Mouse (Mus musculus): ENCODE results near the gene Prep. TPM values are rescaled to one million over a fixed set of nuclear protein-coding genes. Genes with fewer than 3 reads are reported as not detected.
"Not testable (repeated sequence)": the region's sequence is repeated elsewhere in the genome, so short reads cannot be mapped to it uniquely, and the experiment has no call there.

Gene Prep
- total RNA-seq, 4 experiments from 2014 or later, result 8.5 to 9.7 (median 8.9) TPM

DNA sequence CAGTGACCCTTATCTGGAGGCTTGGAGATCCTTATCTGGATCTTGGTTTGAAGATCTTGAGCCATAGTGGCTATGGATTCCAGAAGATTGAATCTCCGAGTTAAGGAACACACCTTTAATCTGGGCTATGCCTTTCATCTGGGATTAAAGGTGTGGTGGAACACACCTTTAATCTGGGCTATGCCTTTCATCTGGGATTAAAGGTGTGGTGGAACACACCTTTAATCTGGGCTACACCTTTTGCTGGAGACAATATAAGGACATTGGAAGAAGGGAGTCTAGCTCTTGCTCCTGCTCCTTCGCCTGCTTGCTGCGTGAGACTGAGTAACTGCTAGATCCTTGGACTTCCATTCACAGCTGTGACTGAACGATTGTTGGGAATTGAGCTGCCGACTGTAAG lies 110.8 kb downstream of the Prep start, which contains the start of gene Popdc3:
Gene Popdc3 (plus strand): TSS at position 301 of the 400 bp plus-strand sequence.
- not testable (repeated sequence) for DNase-seq (ENCODE audit: low spot score in 2 of 2)

DNA sequence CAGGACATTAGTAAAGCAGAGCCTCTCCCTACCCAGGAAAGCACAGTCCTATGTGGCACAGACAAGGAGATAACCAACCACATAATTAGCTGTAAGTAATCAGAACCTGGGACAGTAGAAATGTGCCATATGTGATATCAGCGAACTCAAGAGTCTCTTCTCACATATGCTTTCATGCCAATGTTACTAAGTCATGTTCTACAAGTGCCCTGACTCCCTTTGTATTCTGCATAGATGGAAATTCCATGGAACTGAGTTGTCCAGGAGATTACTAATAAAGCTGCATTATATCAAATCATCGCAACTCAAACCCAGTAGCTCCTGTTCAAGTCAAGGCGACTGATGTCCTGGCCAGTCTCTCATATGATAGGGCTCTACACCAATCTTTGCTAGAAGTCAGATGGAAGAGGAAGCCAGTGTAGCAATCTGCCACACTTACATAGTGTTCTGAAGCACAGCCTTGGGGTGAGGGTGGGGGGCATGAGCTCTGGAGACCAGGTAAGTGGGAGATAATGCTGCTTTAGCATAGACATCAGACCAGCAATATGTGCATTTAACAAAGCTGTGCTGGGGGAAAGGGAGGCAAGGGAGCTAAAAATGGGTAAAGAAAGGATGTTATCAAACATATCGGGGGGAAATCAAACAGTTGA lies 113.8 kb downstream of the Prep start:
- DNase-seq (ENCODE audit: low spot score in 2 of 2), result no peak

DNA sequence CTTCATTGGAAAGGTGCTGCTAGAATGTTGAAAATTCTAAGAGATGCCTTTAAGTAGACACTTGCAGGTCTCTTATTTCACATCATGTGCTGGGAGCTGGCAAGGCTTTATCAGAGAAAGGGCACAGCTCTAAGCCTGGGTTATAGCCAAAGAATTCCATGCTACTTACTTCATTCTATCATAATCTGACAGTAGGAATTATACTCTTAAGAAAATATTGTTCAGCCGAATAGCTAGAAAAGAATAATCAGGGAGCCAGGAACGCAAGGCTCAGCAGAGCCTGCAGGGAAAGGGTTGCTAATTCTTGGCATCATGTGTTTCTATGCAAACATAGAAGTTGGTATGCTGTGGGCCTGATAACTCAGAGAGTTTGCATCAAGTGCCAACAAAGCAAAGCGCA lies 114.3 kb downstream of the Prep start:
- no peak for DNase-seq (ENCODE audit: low spot score in 2 of 2)

DNA sequence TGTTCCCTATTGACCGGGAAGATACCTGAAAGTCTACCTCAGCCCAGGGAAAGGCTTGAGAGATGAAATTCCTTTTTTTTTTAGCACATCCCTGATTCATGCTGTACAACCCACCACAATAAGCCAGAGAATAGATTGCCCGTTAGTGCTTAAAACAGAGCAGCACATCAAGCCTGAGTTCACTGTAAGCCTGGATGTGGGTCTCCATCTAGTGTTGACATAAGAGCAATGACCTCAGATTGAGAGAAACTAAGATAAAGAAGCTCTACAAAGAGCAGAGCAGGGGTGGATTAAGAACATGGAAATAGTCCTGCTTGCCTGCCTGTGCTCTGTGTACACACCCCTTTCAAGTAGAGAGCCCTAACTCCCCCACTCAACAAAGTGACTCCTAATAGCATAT lies 118.5 kb downstream of the Prep start:
- no peak for DNase-seq (ENCODE audit: low spot score in 2 of 2)

DNA sequence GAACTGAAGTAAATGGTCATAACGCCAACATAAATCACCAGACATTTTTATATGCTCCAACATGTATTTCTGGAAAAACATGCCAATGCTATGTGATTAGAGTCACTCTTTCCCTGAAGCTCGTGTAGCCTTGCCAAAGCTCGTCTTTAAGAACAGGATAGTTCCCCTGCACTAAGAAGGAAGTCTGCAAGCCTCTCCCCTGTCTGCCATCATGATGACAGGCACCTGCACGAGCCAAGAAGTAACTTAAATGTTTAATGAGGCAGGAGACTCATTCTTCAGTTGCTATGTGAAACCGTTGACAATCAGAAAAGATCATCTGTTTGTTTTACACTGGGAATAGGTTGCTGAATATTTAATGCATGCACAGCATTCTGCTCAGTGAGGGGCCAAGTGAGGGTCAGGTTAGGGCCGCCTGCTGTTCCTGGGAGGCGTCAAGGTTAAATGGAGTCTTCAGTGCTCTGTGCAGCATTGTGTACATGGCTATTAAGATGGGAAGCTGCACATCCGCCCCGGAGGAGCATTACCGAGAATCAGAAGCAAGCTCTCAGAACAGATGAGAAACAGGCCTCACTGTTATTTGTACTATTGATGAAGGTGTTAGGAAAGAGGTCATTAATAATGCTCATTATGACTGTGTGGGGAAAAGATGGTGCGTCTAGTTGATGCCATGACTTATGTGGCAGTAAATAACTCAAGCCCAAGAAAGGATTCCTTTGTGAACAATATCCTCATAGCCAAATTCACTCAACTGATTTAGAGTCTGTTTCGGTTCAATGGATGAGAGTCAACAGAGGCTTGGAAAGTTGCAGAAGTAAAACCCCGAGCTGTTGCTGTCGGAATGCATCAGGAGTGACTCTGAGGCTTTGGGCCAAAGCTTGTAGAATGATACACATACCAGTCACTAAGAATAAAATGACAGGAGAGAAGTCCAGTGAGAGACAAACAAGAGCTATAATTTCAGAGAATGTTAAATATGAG lies 126.6 kb downstream of the Prep start:
- DNase-seq (ENCODE audit: low spot score in 2 of 2), result no peak

DNA sequence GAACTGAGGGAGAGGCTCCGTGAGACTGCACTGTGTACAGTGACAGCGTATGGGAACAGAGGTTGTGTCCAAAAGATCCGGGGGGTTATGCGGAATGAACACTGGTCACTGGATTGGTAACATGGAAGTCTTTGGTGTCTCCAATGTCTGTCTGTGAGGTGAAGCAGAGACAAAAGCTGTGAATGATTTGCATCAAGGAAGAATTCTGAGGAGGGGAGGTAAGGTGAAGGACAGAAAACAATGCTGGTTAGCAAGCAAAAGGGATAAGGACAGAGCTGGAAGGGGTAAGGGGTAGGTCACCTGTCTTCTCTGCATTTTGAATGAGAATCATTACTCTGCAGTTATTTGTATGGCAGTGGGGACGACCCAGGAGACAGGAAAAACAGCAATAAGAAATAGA lies 127.5 kb downstream of the Prep start:
- DNase-seq (ENCODE audit: low spot score in 2 of 2), result no peak

DNA sequence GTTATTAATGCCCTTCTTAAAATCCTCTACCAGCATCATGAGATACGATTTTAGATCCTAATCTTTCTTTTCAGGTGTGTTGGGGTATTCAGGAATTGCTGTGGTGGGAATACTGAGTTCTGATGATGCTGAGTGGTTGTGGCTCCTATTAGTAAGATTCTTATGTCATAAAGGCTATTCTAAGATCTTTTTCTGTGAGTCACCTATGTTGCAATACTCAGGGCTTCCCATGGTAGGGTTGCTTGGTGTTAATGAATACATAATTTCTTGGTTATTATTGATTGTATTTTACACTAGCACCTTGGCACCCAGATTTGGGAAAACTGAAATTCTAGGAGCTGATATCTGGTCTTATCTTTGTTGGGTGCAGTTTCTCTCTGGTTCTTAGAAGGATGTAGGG lies 137.6 kb downstream of the Prep start:
- DNase-seq (ENCODE audit: low spot score in 2 of 2), result no peak

DNA sequence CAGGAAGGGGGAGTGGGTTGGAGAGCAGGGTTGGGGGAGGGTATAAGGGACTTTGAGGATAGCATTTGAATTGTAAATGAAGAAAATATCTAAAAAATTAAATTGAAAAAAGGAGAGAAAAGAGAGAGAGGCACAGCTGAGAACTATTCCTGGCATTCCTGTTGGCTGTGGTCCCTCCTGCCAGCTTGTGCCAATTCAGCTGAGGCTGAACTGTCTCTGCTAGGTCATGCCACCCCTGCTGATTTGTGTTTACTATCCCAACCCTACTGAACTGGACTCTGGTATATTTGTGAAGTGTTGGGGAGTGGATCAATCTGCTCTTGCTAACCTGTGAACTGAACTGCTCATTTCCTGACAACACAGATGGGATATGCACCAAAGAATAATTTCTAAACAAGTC lies 143.2 kb downstream of the Prep start:
- no peak for DNase-seq (ENCODE audit: low spot score in 2 of 2)

DNA sequence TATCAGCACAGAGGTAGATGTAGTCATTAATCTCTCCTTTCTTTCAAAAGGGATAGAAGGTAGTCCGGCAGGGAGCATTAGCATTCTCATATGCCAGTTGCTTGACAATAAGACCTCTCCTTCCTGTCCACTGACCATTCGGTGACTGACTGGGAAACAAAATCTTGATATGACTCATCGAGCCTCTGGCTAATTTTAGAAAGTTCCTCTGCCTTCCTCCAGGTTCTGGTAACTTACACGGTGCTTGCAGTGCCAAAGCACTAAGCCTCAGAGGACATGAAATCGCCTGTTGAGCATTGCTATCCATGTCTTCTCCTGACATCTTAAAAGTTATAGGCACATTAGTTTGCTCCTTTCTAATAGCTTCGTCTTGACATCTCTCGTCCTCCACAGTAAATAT lies 149.7 kb downstream of the Prep start:
- no peak for DNase-seq (ENCODE audit: low spot score in 2 of 2)

Small RNA genes lying within 50 kb of the gene (microRNA-seq; reads per million reads assigned to microRNA genes)
- gene Gm23766, result 0 reads per million in 2 experiments

Other genes with a start within 250 kb of the Prep start
- 1 to 10 TPM; 3.9 to 7.5 (median 6.2) TPM for gene Popdc3, start 110.9 kb downstream of the Prep start, total RNA-seq (2022)

Measured in layer of hippocampus, adult 8-10 months (tissue).